9 mouse cellular contexts compared by ENCODE assay signal in the genomic region with DNA sequence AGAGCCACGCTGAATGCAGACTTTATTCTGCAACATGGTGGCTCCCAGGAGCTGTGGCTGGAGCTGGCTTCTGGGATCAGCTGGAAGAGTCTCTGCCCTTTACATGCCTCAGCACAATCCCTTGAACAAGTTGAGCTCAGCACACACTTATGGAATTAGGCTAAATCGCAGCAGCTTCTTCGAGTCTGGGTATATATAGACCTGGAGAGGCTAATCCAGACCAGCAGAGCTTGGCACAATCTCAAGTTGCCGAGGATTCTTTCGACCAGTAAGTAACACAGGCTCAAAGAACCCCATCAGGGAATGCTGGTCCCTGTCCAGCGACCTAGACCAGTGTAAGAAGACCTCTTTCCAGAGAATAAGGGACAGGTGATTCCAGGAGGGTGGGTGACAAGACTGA. TPM values are rescaled to one million over a fixed set of nuclear protein-coding genes. Genes with fewer than 3 reads are reported as not detected.
DNase-seq lines count a peak whose midpoint lies in the region; ATAC-seq and TF ChIP-seq lines count a peak whose summit lies in the region.
"Had no signal": no experiment of that assay in that cellular context is flagged by ENCODE, and none has a peak within 500 bp of the region (broad histone marks: within the 10 kb centered on the region; RNA-seq: fewer than 3 reads in every experiment).

No protein-coding gene starts in this region.

- no peak overlapping the region for H3K4me2 ChIP-seq in heart, embryonic 14.5 days (ENCODE audit: low read length)
- H3K4me2 ChIP-seq in forebrain, embryonic 14.5 days (ENCODE audit: low read length) = no peak overlapping the region
- H3K4me2 ChIP-seq in midbrain, embryonic 12.5 days (replicated peaks) = peak overlapping the region; percentile 22; the same call in 1 of the 2 replicates

- ATAC-seq in heart, embryonic 14.5 days (ENCODE audit: insufficient number of reproducible peaks, insufficient read depth, low FRiP score, low read depth) = no peak
- ATAC-seq in forebrain, embryonic 14.5 days = no peak
- no peak for ATAC-seq in midbrain, embryonic 12.5 days (ENCODE audit: low FRiP score, low read depth)

- peak overlapping the region; percentile 27; the same call in 1 of the 2 replicates for H3K9ac ChIP-seq in heart, embryonic 14.5 days (ENCODE audit: low read length)
- no peak overlapping the region for H3K9ac ChIP-seq in forebrain, embryonic 14.5 days (ENCODE audit: low read length)
- no peak overlapping the region for H3K9ac ChIP-seq in midbrain, embryonic 12.5 days (replicated peaks)

- H3K27ac ChIP-seq in heart, embryonic 14.5 days (replicated peaks in 1 of 2; ENCODE audit: control insufficient read depth in 1 of 2, insufficient read depth in 1 of 2, low read depth in 2 of 2, low read length in 2 of 2) = peak overlapping the region; percentile 9 to 64; a peak in 3 of 4 replicates
- peak overlapping the region; percentile 30 for H3K27ac ChIP-seq in cerebellum, adult 2 months (ENCODE audit: insufficient read depth, low read length)
- peak overlapping the region; percentile 77 for H3K27ac ChIP-seq in forebrain, embryonic 14.5 days (ENCODE audit: low read depth, low read length)
- peak overlapping the region; percentile 64 for H3K27ac ChIP-seq in midbrain, embryonic 12.5 days (replicated peaks)

- H3K4me1 ChIP-seq in heart, embryonic 14.5 days (ENCODE audit: control insufficient read depth in 2 of 2, insufficient read depth in 2 of 2, low read length in 2 of 2) = peaks cover 47 to 70% of the 10 kb centered on the region in 2 experiments
- H3K4me1 ChIP-seq in cerebellum, adult 2 months (ENCODE audit: control insufficient read depth, insufficient read depth, low read length) = peaks cover 79% of the 10 kb centered on the region
- peaks cover 31% of the 10 kb centered on the region for H3K4me1 ChIP-seq in forebrain, embryonic 14.5 days (ENCODE audit: control insufficient read depth, insufficient read depth, low read length)
- H3K4me1 ChIP-seq in midbrain, embryonic 12.5 days = peaks cover 39% of the 10 kb centered on the region

- peaks cover 13% of the 10 kb centered on the region for H3K36me3 ChIP-seq in heart, embryonic 14.5 days (ENCODE audit: control insufficient read depth, insufficient read depth, low read length)
- H3K36me3 ChIP-seq in forebrain, embryonic 14.5 days (ENCODE audit: control insufficient read depth, insufficient read depth, low read length) = peaks cover 20% of the 10 kb centered on the region
- peaks cover 21% of the 10 kb centered on the region for H3K36me3 ChIP-seq in midbrain, embryonic 12.5 days

- no peaks in the 10 kb centered on the region for H3K9me3 ChIP-seq in heart, embryonic 14.5 days (ENCODE audit: control insufficient read depth, low read length)
- no peaks in the 10 kb centered on the region for H3K9me3 ChIP-seq in forebrain, embryonic 14.5 days (replicated peaks; ENCODE audit: control insufficient read depth, low read length)
- no peaks in the 10 kb centered on the region for H3K9me3 ChIP-seq in midbrain, embryonic 12.5 days

- TF ChIP-seq CTCF in cerebellum, adult 2 months (IDR thresholded peaks at IDR 0.05; ENCODE audit: borderline replicate concordance, insufficient read depth, low read depth, low read length) = no peak

- H3K4me3 ChIP-seq in heart, embryonic 14.5 days (ENCODE audit: control insufficient read depth in 1 of 2, insufficient read depth in 1 of 2, low read depth in 1 of 2, low read length in 2 of 2) = no peak overlapping the region
- H3K4me3 ChIP-seq in cerebellum, adult 2 months (replicated peaks; ENCODE audit: insufficient read depth, low read depth, low read length) = no peak overlapping the region
- H3K4me3 ChIP-seq in forebrain, embryonic 14.5 days (ENCODE audit: low read depth, low read length) = no peak overlapping the region
- H3K4me3 ChIP-seq in midbrain, embryonic 12.5 days = no peak overlapping the region

- no peak for DNase-seq in heart, postnatal 14 days
- peak; percentile 66 to 76 for DNase-seq in cerebellum, adult 2 months
- no peak for DNase-seq in forebrain, embryonic 14.5 days (ENCODE audit: low spot score)
- no peak for DNase-seq in T-cell, adult 2 months (ENCODE audit: low spot score)
- DNase-seq in adrenal gland, postnatal 10 days = no peak
- DNase-seq in adrenal gland, adult 18-20 months (ENCODE audit: low spot score in 2 of 2) = no peak
- DNase-seq: kidney, postnatal 25 days had no signal

- WGBS in heart, embryonic 14.5 days = 32% methylated on average over 6 of the region's 6 CpGs
- 13% methylated on average over 6 of the region's 6 CpGs for WGBS in cerebellum, adult 2 months
- WGBS in forebrain, embryonic 14.5 days = 53% methylated on average over 6 of the region's 6 CpGs
- WGBS in midbrain, embryonic 12.5 days = 53% methylated on average over 6 of the region's 6 CpGs

- intact Hi-C loops in heart, postnatal 14 days (cut with DNase I) = no loop called here

- H3K27me3 ChIP-seq in heart, embryonic 14.5 days (ENCODE audit: control insufficient read depth, insufficient read depth, low read length) = no peaks in the 10 kb centered on the region
- no peaks in the 10 kb centered on the region for H3K27me3 ChIP-seq in cerebellum, adult 2 months (ENCODE audit: control insufficient read depth, insufficient read depth, low read length)
- H3K27me3 ChIP-seq in forebrain, embryonic 14.5 days (replicated peaks; ENCODE audit: control insufficient read depth, insufficient read depth, low read length) = no peaks in the 10 kb centered on the region
- H3K27me3 ChIP-seq in midbrain, embryonic 12.5 days = no peaks in the 10 kb centered on the region

- TF ChIP-seq POLR2A in cerebellum, adult 2 months (IDR thresholded peaks at IDR 0.05; ENCODE audit: borderline replicate concordance, insufficient read depth, low read length) = no peak

RNA-seq across cellular contexts. Expression of gene Fam53b, which starts 31.8 kb away (rescaled TPM):
- polyA plus RNA-seq in heart, embryonic 14.5 days (2014; fragmentation: Nextera tagmentation; extraction: Ambion mirVana) = 15.4 and 15.6 TPM in 2 replicates
- 10 to 100 TPM; 29.2 to 34.1 TPM for total RNA-seq in heart, postnatal 14 days (2021)
- 37.3 and 37.8 TPM in 2 replicates for polyA plus RNA-seq in cerebellum, adult 2 months (2012; rRNA removed)
- polyA plus RNA-seq in forebrain, embryonic 14.5 days (2014; fragmentation: Nextera tagmentation; extraction: Ambion mirVana) = 17.1 and 25.1 TPM in 2 replicates
- 28.3 and 39.6 TPM in 2 replicates for polyA plus RNA-seq in midbrain, embryonic 12.5 days (2016; fragmentation: Nextera tagmentation; extraction: Ambion mirVana)
- 10 to 100 TPM; 58.4 to 75.1 TPM for total RNA-seq in adrenal gland, postnatal 10 days (2021)
- 10 to 100 TPM; 41.2 to 71.7 TPM for total RNA-seq in adrenal gland, adult 18-20 months (2021)

Comparison
In these comparisons a context has a peak if more than half of its experiments do, and no peak if none do; other contexts are left out.
1. DNase-seq: peak in cerebellum, adult 2 months (2 of 2); none in heart, postnatal 14 days (0 of 2), forebrain, embryonic 14.5 days (single experiment), T-cell, adult 2 months (single experiment), adrenal gland, postnatal 10 days (single experiment) and adrenal gland, adult 18-20 months (0 of 2).
2. Peak in every context shown above with its lines, with median percentiles within 50 percentile points of each other: H3K27ac ChIP-seq.